Mouse (Mus musculus): ENCODE measurements at regions not wholly inside any gene's neighbourhood (a gene's known extent, or its start where the extent isn't known, plus 50 kb on each side); places are given as distances from the start of the nearest gene placed in this dataset.
A peak's percentile ranks its signal among the peaks of the same experiment; 100 is the strongest.

DNA sequence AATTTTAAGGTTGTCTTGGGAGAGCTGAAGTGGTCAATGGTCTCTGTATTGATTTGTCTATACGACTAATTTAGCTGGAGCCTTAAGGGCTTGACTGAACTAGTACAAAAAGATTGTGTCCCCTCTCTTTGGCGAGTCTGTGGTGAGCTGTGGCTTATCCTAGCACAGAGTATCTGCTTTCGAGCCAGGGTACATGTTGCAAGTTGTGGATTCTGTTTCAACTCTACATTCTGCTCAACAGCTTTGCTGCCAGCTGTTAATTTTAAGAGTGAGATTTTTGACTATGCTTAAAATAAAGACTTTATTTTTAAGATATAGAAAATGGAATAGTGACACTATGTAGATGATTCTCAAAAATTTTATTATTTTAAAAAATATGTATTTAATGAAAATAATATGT lies 175.8 kb upstream of the Agbl1 start:
- no peak for DNase-seq (ENCODE audit: low spot score)
- no peak overlapping the region for H3K4me2 ChIP-seq (ENCODE audit: low read depth)
- H3K27me3 ChIP-seq (ENCODE audit: control insufficient read depth, insufficient read depth, low read length): no peaks in the 10 kb centered on the region
- no peaks in the 10 kb centered on the region for H3K9me3 ChIP-seq (ENCODE audit: control insufficient read depth, low read length)
- WGBS: 75% methylated on average over 3 of the region's 3 CpGs
- ATAC-seq (ENCODE audit: insufficient read depth, low FRiP score, low TSS enrichment): no peak
- no peak overlapping the region for H3K27ac ChIP-seq (ENCODE audit: low read depth, low read length)
- H3K9ac ChIP-seq (ENCODE audit: low read length): no peak overlapping the region
- H3K4me1 ChIP-seq (ENCODE audit: control insufficient read depth, insufficient read depth, low read length): no peaks in the 10 kb centered on the region
- H3K36me3 ChIP-seq (ENCODE audit: control insufficient read depth, insufficient read depth, low read length): no peaks in the 10 kb centered on the region
- no peak overlapping the region for H3K4me3 ChIP-seq (ENCODE audit: low read depth, low read length)

DNA sequence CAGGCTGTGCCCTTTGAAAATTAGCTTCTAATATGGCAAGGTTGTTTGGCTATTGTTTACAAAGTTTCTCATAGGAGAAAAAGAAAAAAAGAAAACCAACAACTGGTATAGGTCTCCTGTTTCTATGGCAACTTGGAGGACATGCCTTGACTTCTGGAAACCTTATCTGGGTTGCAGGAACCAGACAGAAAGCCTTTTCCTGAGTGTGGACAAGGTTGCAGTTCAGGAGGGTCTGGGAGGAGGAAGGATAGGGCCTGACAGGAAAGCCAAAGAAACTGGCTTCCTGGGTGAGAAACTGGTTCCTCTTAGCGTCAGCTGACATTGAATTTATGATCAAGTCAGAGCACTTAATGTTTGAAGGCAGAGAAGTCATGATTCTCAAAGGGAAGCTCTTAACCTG lies 130.5 kb upstream of the Agbl1 start:
- WGBS: 75% methylated on average over 1 of the region's 1 CpGs
- Histone ChIP-seq H3K4me1 (ENCODE audit: control insufficient read depth, insufficient read depth, low read length) (no peaks in the 10 kb centered on the region), H3K4me3 (ENCODE audit: low read depth, low read length) (no peak overlapping the region), H3K9me3 (ENCODE audit: control insufficient read depth, low read length) (no peaks in the 10 kb centered on the region), H3K27me3 (ENCODE audit: control insufficient read depth, insufficient read depth, low read length) (no peaks in the 10 kb centered on the region), H3K27ac (ENCODE audit: low read depth, low read length) (no peak overlapping the region), H3K36me3 (ENCODE audit: control insufficient read depth, insufficient read depth, low read length) (no peaks in the 10 kb centered on the region), H3K9ac (ENCODE audit: low read length) (no peak overlapping the region), H3K4me2 (ENCODE audit: low read depth) (no peak overlapping the region)
- ATAC-seq (ENCODE audit: insufficient read depth, low FRiP score, low TSS enrichment) (no peak), DNase-seq (ENCODE audit: low spot score) (no peak)

DNA sequence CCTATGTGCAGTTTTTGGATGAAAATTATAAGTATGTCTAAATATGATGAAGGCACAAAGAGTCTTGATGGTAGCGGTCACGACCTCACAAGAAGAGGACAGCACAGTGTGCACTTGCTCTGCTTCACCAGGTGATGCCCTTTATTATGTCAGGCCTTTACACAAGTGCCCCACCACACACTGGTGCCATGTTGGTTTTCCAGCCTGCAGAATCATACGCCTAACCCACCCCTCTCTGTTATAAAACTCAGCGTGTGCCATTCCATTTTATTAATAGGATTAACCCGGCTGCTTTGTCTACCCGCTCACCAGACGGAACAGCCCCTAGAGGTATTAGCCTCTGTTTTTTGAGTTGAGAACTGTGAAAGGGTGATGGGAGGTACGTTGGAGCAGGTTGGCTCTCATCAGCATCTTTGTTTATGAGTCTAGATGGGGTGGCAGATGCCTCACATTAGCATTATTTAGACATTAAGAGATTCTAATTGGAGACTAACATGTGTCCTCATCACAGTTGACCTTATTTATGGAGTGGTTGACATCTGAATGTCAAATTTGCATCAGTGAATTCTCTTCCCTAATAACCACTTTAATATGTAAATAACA lies 108.3 kb upstream of the Agbl1 start:
- Histone ChIP-seq H3K9ac (ENCODE audit: low read length) (no peak overlapping the region), H3K27me3 (ENCODE audit: control insufficient read depth, insufficient read depth, low read length) (no peaks in the 10 kb centered on the region), H3K27ac (ENCODE audit: low read depth, low read length) (no peak overlapping the region), H3K4me2 (ENCODE audit: low read depth) (no peak overlapping the region), H3K36me3 (ENCODE audit: control insufficient read depth, insufficient read depth, low read length) (no peaks in the 10 kb centered on the region), H3K4me1 (ENCODE audit: control insufficient read depth, insufficient read depth, low read length) (no peaks in the 10 kb centered on the region), H3K9me3 (ENCODE audit: control insufficient read depth, low read length) (no peaks in the 10 kb centered on the region), H3K4me3 (ENCODE audit: low read depth, low read length) (no peak overlapping the region)
- DNase-seq (ENCODE audit: low spot score) (no peak), ATAC-seq (ENCODE audit: insufficient read depth, low FRiP score, low TSS enrichment) (no peak)
- 92% methylated on average over 8 of the region's 8 CpGs for WGBS

DNA sequence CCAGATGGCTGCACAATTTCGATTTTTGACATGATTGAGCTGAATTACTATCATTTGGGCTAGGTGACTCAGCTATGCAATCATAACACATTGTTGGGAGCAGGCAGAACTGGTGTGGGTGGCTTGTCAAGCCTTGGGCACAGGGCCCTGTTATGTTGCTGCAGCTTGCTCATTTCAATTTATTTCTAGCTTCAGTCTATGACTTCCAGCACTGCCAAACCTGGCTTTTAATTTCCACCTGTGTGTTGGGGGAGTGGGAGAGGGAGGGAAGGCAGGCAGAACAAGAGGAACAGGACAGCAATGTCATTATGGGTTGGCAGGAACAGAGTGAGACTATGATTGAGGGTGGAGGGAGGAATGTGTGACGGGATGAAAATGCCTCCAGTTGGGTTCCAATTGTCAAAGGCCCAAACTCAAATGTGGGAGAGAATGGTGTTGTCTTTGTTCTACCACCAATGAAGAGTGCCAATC lies 102.0 kb upstream of the Agbl1 start:
- H3K9me3 ChIP-seq (ENCODE audit: control insufficient read depth, low read length): no peaks in the 10 kb centered on the region
- ATAC-seq (ENCODE audit: insufficient read depth, low FRiP score, low TSS enrichment) (no peak), DNase-seq (ENCODE audit: low spot score) (no peak)
- H3K4me2 ChIP-seq (ENCODE audit: low read depth): no peak overlapping the region
- no peaks in the 10 kb centered on the region for H3K27me3 ChIP-seq (ENCODE audit: control insufficient read depth, insufficient read depth, low read length)
- no peaks in the 10 kb centered on the region for H3K4me1 ChIP-seq (ENCODE audit: control insufficient read depth, insufficient read depth, low read length)
- H3K36me3 ChIP-seq (ENCODE audit: control insufficient read depth, insufficient read depth, low read length): no peaks in the 10 kb centered on the region
- no peak overlapping the region for H3K4me3 ChIP-seq (ENCODE audit: low read depth, low read length)
- no peak overlapping the region for H3K27ac ChIP-seq (ENCODE audit: low read depth, low read length)
- H3K9ac ChIP-seq (ENCODE audit: low read length): no peak overlapping the region
- WGBS: 76% methylated on average over 2 of the region's 2 CpGs

DNA sequence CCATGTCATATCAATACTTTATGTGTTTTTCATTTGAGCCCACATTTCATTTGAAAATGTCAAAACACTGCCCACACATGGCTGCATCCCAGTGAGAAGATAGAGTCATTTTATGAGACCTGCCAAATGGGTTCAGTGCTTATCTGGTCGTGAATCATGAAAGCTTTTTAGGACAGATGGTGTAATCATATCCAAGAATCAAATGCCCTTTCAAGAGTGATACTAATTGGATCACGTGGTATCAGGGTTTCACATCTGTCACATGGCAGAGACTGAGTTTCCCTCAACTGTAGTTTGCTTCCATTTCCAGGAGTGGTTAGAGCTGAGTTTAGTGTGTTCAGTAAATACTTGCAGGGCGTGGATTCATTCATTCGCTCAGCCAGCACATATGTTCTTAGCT lies 87.2 kb upstream of the Agbl1 start:
- no peak overlapping the region for H3K27ac ChIP-seq (ENCODE audit: low read depth, low read length)
- DNase-seq (ENCODE audit: low spot score) (no peak), ATAC-seq (ENCODE audit: insufficient read depth, low FRiP score, low TSS enrichment) (no peak)
- H3K9me3 ChIP-seq (ENCODE audit: control insufficient read depth, low read length): no peaks in the 10 kb centered on the region
- WGBS: 78% methylated on average over 4 of the region's 4 CpGs
- no peak overlapping the region for H3K4me3 ChIP-seq (ENCODE audit: low read depth, low read length)
- no peak overlapping the region for H3K9ac ChIP-seq (ENCODE audit: low read length)
- no peaks in the 10 kb centered on the region for H3K36me3 ChIP-seq (ENCODE audit: control insufficient read depth, insufficient read depth, low read length)
- H3K4me1 ChIP-seq (ENCODE audit: control insufficient read depth, insufficient read depth, low read length): no peaks in the 10 kb centered on the region
- no peaks in the 10 kb centered on the region for H3K27me3 ChIP-seq (ENCODE audit: control insufficient read depth, insufficient read depth, low read length)
- no peak overlapping the region for H3K4me2 ChIP-seq (ENCODE audit: low read depth)

DNA sequence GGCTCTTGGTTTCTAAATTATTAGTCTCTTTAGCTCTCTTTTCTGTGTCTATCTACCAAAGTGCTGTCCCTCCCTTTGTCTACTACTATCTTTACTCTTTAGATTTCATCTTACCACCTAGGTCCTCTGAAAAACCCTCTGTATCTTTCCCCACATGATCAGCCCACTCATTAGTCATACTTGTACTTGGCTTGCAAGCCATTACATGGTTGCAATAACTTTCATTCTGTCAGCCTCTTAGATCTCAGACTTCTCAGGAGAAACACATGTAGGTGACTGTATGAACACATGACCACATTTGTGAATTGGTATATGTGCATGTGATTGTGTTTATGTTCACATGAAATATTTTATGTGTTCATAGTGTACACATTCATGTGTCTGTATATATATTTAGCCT lies 83.3 kb upstream of the Agbl1 start:
- no peak for ATAC-seq (ENCODE audit: insufficient read depth, low FRiP score, low TSS enrichment)
- H3K4me1 ChIP-seq (ENCODE audit: control insufficient read depth, insufficient read depth, low read length): no peaks in the 10 kb centered on the region

DNA sequence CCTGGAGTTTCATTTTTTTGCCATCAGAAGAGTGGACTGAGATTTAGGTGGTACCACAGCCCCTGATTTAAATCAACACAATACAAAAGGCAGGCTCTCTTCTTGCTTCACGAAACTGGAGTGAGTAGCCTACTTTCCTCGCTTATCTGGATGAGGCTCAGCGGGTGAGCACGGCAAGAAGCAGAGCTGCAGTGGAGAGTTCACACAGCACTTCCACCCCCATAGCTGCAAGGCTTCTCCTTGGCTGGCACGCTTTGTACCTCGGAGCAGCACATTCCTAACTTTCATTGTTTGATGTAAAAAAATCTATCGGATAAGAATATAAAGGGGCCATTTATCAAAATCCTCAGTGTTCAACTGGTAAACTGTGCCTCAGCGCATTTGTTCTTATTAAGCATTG lies 72.8 kb upstream of the Agbl1 start:
- no peak overlapping the region for H3K9ac ChIP-seq (ENCODE audit: low read length)
- H3K4me1 ChIP-seq (ENCODE audit: control insufficient read depth, insufficient read depth, low read length): no peaks in the 10 kb centered on the region
- no peaks in the 10 kb centered on the region for H3K9me3 ChIP-seq (ENCODE audit: control insufficient read depth, low read length)
- no peak overlapping the region for H3K27ac ChIP-seq (ENCODE audit: low read depth, low read length)
- 46% methylated on average over 8 of the region's 8 CpGs for WGBS
- no peaks in the 10 kb centered on the region for H3K27me3 ChIP-seq (ENCODE audit: control insufficient read depth, insufficient read depth, low read length)
- ATAC-seq (ENCODE audit: insufficient read depth, low FRiP score, low TSS enrichment) (no peak), DNase-seq (ENCODE audit: low spot score) (no peak)
- H3K4me2 ChIP-seq (ENCODE audit: low read depth): no peak overlapping the region
- no peak overlapping the region for H3K4me3 ChIP-seq (ENCODE audit: low read depth, low read length)
- no peaks in the 10 kb centered on the region for H3K36me3 ChIP-seq (ENCODE audit: control insufficient read depth, insufficient read depth, low read length)

More for the DNA sequence above, 83.3 kb upstream of the Agbl1 start:
- no peaks in the 10 kb centered on the region for H3K9me3 ChIP-seq (ENCODE audit: control insufficient read depth, low read length)
- no peak overlapping the region for H3K4me2 ChIP-seq (ENCODE audit: low read depth)
- H3K4me3 ChIP-seq (ENCODE audit: low read depth, low read length): no peak overlapping the region
- no peaks in the 10 kb centered on the region for H3K27me3 ChIP-seq (ENCODE audit: control insufficient read depth, insufficient read depth, low read length)
- H3K9ac ChIP-seq (ENCODE audit: low read length): no peak overlapping the region
- no peak for DNase-seq (ENCODE audit: low spot score)
- H3K36me3 ChIP-seq (ENCODE audit: control insufficient read depth, insufficient read depth, low read length): no peaks in the 10 kb centered on the region
- no peak overlapping the region for H3K27ac ChIP-seq (ENCODE audit: low read depth, low read length)

DNA sequence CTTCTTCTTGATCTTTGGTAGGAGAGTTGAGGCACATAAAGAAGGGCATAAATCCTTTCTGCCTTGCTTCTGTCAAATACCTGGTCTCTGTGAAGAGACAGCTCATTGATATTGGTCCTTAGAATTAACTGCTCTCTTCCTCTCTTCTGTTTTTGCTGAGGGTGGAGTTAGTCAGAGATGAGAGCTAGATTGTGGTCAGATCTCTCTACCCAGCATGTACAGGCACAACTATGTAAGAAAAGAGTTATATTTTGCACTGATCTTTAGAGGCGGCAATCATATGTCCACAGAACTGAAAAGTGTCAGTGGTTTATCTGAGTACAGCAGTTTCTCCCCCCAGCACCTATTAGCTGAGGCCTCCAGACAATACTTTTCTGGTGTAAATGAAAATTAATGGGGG lies 65.5 kb upstream of the Agbl1 start:
- DNase-seq (ENCODE audit: low spot score) (no peak), ATAC-seq (ENCODE audit: insufficient read depth, low FRiP score, low TSS enrichment) (no peak)
- Histone ChIP-seq H3K9ac (ENCODE audit: low read length) (no peak overlapping the region), H3K4me2 (ENCODE audit: low read depth) (no peak overlapping the region), H3K4me1 (ENCODE audit: control insufficient read depth, insufficient read depth, low read length) (no peaks in the 10 kb centered on the region), H3K27me3 (ENCODE audit: control insufficient read depth, insufficient read depth, low read length) (no peaks in the 10 kb centered on the region), H3K9me3 (ENCODE audit: control insufficient read depth, low read length) (no peaks in the 10 kb centered on the region), H3K27ac (ENCODE audit: low read depth, low read length) (no peak overlapping the region), H3K36me3 (ENCODE audit: control insufficient read depth, insufficient read depth, low read length) (no peaks in the 10 kb centered on the region), H3K4me3 (ENCODE audit: low read depth, low read length) (no peak overlapping the region)
- 90% methylated on average over 1 of the region's 1 CpGs for WGBS

DNA sequence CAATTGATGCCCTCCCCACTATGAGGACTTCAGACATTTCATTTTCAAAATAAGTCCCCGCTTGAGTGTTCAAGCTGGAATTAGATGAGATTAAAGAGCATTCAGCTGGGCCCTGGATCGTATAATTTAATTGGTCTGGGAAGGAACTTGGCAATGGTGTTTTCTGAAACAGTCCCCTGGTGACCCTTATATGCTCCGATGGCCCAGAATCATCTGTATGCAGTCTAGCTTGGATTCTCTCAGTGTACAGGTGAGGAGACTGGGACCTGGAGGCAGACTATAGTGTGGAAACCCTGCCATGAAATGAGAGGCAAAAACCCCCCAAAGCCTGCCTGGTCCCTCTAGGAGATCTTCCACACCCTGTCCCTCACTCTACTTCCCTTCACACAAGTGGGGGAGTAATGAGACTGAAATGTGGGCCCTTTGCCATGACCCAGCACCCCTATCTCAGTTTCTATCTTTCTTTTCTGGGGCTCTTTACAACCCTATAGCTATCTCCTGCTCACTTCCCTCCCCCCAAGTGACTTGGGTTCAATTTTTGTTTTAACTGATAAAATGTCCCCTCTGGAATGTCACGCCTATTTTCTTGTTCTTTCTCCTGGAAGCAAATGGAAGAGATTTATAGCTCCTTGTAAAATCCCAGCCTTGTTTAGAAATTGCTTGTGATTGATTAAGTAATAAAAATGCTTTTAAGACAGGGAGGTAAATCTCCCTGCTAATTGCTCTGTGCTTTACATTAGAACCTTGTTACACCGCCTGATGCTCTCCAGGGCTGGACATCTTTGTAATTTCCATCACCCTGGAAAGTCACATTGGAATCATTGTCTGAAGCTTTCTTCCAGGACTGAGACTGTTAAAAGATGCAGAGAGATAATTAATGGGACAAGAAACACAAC lies 64.7 kb upstream of the Agbl1 start:
- peak; percentile 20; the same call in 1 of the 2 replicates for ATAC-seq (ENCODE audit: insufficient read depth, low FRiP score, low TSS enrichment)
- H3K27ac ChIP-seq (ENCODE audit: low read depth, low read length): no peak overlapping the region
- no peaks in the 10 kb centered on the region for H3K4me1 ChIP-seq (ENCODE audit: control insufficient read depth, insufficient read depth, low read length)
- WGBS: 48% methylated on average over 5 of the region's 5 CpGs
- H3K36me3 ChIP-seq (ENCODE audit: control insufficient read depth, insufficient read depth, low read length): no peaks in the 10 kb centered on the region
- H3K27me3 ChIP-seq (ENCODE audit: control insufficient read depth, insufficient read depth, low read length): no peaks in the 10 kb centered on the region
- H3K9me3 ChIP-seq (ENCODE audit: control insufficient read depth, low read length): no peaks in the 10 kb centered on the region
- H3K4me3 ChIP-seq (ENCODE audit: low read depth, low read length): no peak overlapping the region
- DNase-seq (ENCODE audit: low spot score): no peak
- no peak overlapping the region for H3K9ac ChIP-seq (ENCODE audit: low read length)
- no peak overlapping the region for H3K4me2 ChIP-seq (ENCODE audit: low read depth)

All from neural tube, embryonic 11.5 days (tissue).